Mouse (Mus musculus): ENCODE data around the gene Pxk. TPM values are rescaled to one million over a fixed set of nuclear protein-coding genes. Genes with fewer than 3 reads are reported as not detected.

The Pxk gene
- polyA plus RNA-seq, 2 experiments, result 35.4 to 36.4 TPM

DNA sequence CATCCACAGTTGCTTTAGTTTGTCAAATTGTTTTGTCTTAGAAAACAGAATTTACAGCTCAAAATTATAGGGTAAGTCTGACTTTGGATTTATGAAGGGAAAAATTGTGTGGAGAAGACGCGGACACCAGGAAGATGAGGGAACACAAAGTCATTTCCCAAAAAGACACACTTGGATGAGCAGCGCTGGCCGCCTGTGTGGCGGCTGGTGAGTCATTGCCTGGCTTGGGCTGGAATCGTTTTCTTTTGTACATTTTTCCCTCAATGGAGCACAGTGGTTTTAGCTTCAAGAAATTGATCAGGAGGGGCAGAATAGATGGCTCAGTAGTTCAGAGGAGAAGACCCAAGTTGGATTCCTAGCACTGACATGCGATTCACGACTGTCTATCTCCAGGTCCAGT, 3.9 kb downstream of the Pxk start:
- Histone ChIP-seq H3K9me3 (ENCODE audit: control insufficient read depth, low read length) (no peaks in the 10 kb centered on the region), H3K4me1 (ENCODE audit: control insufficient read depth, insufficient read depth, low read length) (no peaks in the 10 kb centered on the region), H3K4me3 (replicated peaks; ENCODE audit: low read length) (no peak overlapping the region), H3K36me3 (ENCODE audit: control insufficient read depth, insufficient read depth, low read length) (no peaks in the 10 kb centered on the region), H3K4me2 (replicated peaks; ENCODE audit: low read depth, low read length, severe bottlenecking) (no peak overlapping the region), H3K9ac (ENCODE audit: low read depth, low read length, severe bottlenecking) (no peak overlapping the region), H3K27me3 (ENCODE audit: control insufficient read depth, insufficient read depth, low read length) (no peaks in the 10 kb centered on the region), H3K27ac (replicated peaks; ENCODE audit: low read depth, low read length) (no peak overlapping the region)
- no peak for DNase-seq (ENCODE audit: low spot score)
- no peak for ATAC-seq (ENCODE audit: low FRiP score, low read depth)
- no peak for TF ChIP-seq POLR2A (IDR thresholded peaks at IDR 0.05; ENCODE audit: borderline replicate concordance, extremely low read depth, insufficient read depth, insufficient read length)
- WGBS, result 90% methylated on average over 8 of the region's 8 CpGs

DNA sequence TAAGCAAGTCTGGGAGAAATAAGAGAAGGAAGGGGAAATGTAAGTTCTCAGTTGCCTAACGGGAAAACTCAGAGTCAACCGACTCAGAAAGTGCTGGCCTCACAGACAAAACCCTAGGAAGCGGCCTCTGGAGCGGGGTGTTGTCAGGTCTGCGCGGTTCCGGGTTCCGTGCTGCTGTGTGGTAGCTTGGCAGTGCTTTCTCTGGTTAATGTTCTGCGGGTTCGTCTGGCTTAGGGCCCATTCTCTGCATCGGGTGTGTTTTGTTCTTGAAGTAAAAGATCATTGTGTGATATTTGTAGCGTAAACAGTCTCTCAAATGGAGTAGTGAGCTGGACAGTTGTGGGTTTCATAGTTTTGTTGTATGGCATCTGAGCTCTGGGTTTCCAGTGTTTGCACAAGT, 4.7 kb downstream of the Pxk start:
- Histone ChIP-seq H3K27ac (replicated peaks; ENCODE audit: low read depth, low read length) (no peak overlapping the region), H3K4me2 (replicated peaks; ENCODE audit: low read depth, low read length, severe bottlenecking) (no peak overlapping the region), H3K9me3 (ENCODE audit: control insufficient read depth, low read length) (no peaks in the 10 kb centered on the region), H3K4me3 (replicated peaks; ENCODE audit: low read length) (no peak overlapping the region), H3K36me3 (ENCODE audit: control insufficient read depth, insufficient read depth, low read length) (no peaks in the 10 kb centered on the region), H3K9ac (ENCODE audit: low read depth, low read length, severe bottlenecking) (no peak overlapping the region), H3K27me3 (ENCODE audit: control insufficient read depth, insufficient read depth, low read length) (no peaks in the 10 kb centered on the region), H3K4me1 (ENCODE audit: control insufficient read depth, insufficient read depth, low read length) (no peaks in the 10 kb centered on the region)
- 87% methylated on average over 12 of the region's 12 CpGs for WGBS
- TF ChIP-seq POLR2A (IDR thresholded peaks at IDR 0.05; ENCODE audit: borderline replicate concordance, extremely low read depth, insufficient read depth, insufficient read length), result no peak
- ATAC-seq (ENCODE audit: low FRiP score, low read depth) (no peak), DNase-seq (ENCODE audit: low spot score) (no peak)

- 66% methylated on average over 4 of the region's 4 CpGs for WGBS
- Histone ChIP-seq H3K36me3 (ENCODE audit: control insufficient read depth, insufficient read depth, low read length) (no peaks in the 10 kb centered on the region), H3K27ac (replicated peaks; ENCODE audit: low read depth, low read length) (no peak overlapping the region), H3K9me3 (ENCODE audit: control insufficient read depth, low read length) (no peaks in the 10 kb centered on the region), H3K4me2 (replicated peaks; ENCODE audit: low read depth, low read length, severe bottlenecking) (no peak overlapping the region), H3K9ac (ENCODE audit: low read depth, low read length, severe bottlenecking) (no peak overlapping the region), H3K4me1 (ENCODE audit: control insufficient read depth, insufficient read depth, low read length) (no peaks in the 10 kb centered on the region), H3K4me3 (replicated peaks; ENCODE audit: low read length) (no peak overlapping the region), H3K27me3 (ENCODE audit: control insufficient read depth, insufficient read depth, low read length) (no peaks in the 10 kb centered on the region)
- no peak for TF ChIP-seq POLR2A (IDR thresholded peaks at IDR 0.05; ENCODE audit: borderline replicate concordance, extremely low read depth, insufficient read depth, insufficient read length)
- DNase-seq (ENCODE audit: low spot score) (no peak), ATAC-seq (ENCODE audit: low FRiP score, low read depth) (no peak)
Observed at GRCm38 (mm10) chr14:8108047-8108446, 10.0 kb downstream of the Pxk start.

DNA sequence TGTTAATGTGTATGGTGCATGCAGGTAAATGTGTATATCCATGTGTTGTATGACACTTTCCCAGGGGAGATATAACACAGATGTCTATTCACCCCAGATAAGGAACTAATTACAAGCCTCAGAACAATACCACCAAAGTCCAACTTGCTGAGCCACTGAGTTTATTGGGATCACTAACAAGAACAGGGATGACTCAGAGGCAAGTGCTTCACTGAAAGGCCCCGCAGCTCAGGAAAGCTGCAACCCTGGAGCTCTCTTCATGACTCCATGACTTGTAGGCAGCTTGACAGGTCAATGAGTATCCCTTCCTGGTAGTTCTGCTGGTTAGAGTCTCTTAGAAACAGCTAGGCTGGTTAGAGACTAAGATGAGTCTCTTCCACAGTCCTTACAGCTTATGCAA, 11.0 kb downstream of the Pxk start:
- TF ChIP-seq POLR2A (IDR thresholded peaks at IDR 0.05; ENCODE audit: borderline replicate concordance, extremely low read depth, insufficient read depth, insufficient read length), result no peak

DNA sequence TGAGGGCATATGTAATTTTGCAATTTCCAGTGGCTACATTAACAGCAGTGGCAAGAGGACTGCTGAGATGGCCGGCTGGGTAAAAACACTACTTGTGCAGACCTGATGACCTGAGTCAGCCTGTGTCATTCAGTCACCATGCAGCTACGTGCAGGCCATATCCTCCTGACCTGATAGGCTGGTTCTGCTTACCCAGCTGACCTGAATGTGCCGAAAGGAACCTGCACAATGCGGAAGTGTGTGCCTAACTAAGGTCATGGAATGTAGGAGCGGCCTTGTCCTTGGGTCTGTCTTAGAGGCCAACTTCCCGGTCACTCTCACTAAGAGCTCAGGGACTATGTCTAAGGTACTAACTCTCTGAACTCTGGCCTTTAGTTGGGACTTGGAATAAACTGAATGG, 13.5 kb downstream of the Pxk start:
- no peak overlapping the region for H3K4me3 ChIP-seq (replicated peaks; ENCODE audit: low read length)
- H3K27ac ChIP-seq (replicated peaks; ENCODE audit: low read depth, low read length), result no peak overlapping the region
- no peaks in the 10 kb centered on the region for H3K4me1 ChIP-seq (ENCODE audit: control insufficient read depth, insufficient read depth, low read length)
- 83% methylated on average over 6 of the region's 6 CpGs for WGBS
- H3K27me3 ChIP-seq (ENCODE audit: control insufficient read depth, insufficient read depth, low read length), result no peaks in the 10 kb centered on the region
- TF ChIP-seq POLR2A (IDR thresholded peaks at IDR 0.05; ENCODE audit: borderline replicate concordance, extremely low read depth, insufficient read depth, insufficient read length), result no peak
- DNase-seq (ENCODE audit: low spot score) (no peak), ATAC-seq (ENCODE audit: low FRiP score, low read depth) (no peak)
- no peak overlapping the region for H3K9ac ChIP-seq (ENCODE audit: low read depth, low read length, severe bottlenecking)
- no peaks in the 10 kb centered on the region for H3K9me3 ChIP-seq (ENCODE audit: control insufficient read depth, low read length)
- H3K4me2 ChIP-seq (replicated peaks; ENCODE audit: low read depth, low read length, severe bottlenecking), result no peak overlapping the region
- H3K36me3 ChIP-seq (ENCODE audit: control insufficient read depth, insufficient read depth, low read length), result no peaks in the 10 kb centered on the region

More for the DNA sequence above, 11.0 kb downstream of the Pxk start:
- no peaks in the 10 kb centered on the region for H3K36me3 ChIP-seq (ENCODE audit: control insufficient read depth, insufficient read depth, low read length)
- H3K9ac ChIP-seq (ENCODE audit: low read depth, low read length, severe bottlenecking), result no peak overlapping the region
- no peak overlapping the region for H3K27ac ChIP-seq (replicated peaks; ENCODE audit: low read depth, low read length)
- H3K4me2 ChIP-seq (replicated peaks; ENCODE audit: low read depth, low read length, severe bottlenecking), result no peak overlapping the region
- no peaks in the 10 kb centered on the region for H3K9me3 ChIP-seq (ENCODE audit: control insufficient read depth, low read length)
- WGBS, result 86% methylated on average over 1 of the region's 1 CpGs
- no peaks in the 10 kb centered on the region for H3K27me3 ChIP-seq (ENCODE audit: control insufficient read depth, insufficient read depth, low read length)
- no peak overlapping the region for H3K4me3 ChIP-seq (replicated peaks; ENCODE audit: low read length)
- DNase-seq (ENCODE audit: low spot score) (no peak), ATAC-seq (ENCODE audit: low FRiP score, low read depth) (no peak)
- no peaks in the 10 kb centered on the region for H3K4me1 ChIP-seq (ENCODE audit: control insufficient read depth, insufficient read depth, low read length)

DNA sequence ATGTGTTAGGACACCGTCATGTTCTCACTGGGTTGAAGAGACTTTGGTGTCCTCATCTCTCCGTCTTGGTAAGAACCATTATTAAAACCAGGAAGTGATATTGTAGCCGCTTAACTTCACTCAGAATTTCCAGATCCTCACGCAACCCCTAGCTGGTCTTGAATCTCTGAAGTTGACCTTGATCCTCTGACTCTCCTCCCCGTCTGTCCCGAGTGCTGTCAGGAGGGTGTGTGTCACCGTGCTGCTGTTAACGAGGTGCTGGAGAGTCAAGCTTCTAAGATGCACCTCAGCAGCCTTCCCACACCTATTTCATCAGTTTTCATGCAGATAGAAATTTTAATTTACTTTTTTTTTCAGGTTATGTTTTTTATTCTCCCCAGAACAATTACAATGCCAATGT, 14.0 kb downstream of the Pxk start:
- no peaks in the 10 kb centered on the region for H3K27me3 ChIP-seq (ENCODE audit: control insufficient read depth, insufficient read depth, low read length)
- no peak overlapping the region for H3K9ac ChIP-seq (ENCODE audit: low read depth, low read length, severe bottlenecking)
- H3K4me3 ChIP-seq (replicated peaks; ENCODE audit: low read length), result no peak overlapping the region
- DNase-seq (ENCODE audit: low spot score), result no peak
- no peak for ATAC-seq (ENCODE audit: low FRiP score, low read depth)
- TF ChIP-seq POLR2A (IDR thresholded peaks at IDR 0.05; ENCODE audit: borderline replicate concordance, extremely low read depth, insufficient read depth, insufficient read length), result no peak
- no peak overlapping the region for H3K4me2 ChIP-seq (replicated peaks; ENCODE audit: low read depth, low read length, severe bottlenecking)
- no peaks in the 10 kb centered on the region for H3K4me1 ChIP-seq (ENCODE audit: control insufficient read depth, insufficient read depth, low read length)
- no peaks in the 10 kb centered on the region for H3K9me3 ChIP-seq (ENCODE audit: control insufficient read depth, low read length)
- H3K27ac ChIP-seq (replicated peaks; ENCODE audit: low read depth, low read length), result no peak overlapping the region
- WGBS, result 82% methylated on average over 8 of the region's 8 CpGs
- H3K36me3 ChIP-seq (ENCODE audit: control insufficient read depth, insufficient read depth, low read length), result no peaks in the 10 kb centered on the region

Data from limb, embryonic 14.5 days (tissue).